Mouse (Mus musculus): Measurements from ENCODE around the gene Zdhhc1.

DNA sequence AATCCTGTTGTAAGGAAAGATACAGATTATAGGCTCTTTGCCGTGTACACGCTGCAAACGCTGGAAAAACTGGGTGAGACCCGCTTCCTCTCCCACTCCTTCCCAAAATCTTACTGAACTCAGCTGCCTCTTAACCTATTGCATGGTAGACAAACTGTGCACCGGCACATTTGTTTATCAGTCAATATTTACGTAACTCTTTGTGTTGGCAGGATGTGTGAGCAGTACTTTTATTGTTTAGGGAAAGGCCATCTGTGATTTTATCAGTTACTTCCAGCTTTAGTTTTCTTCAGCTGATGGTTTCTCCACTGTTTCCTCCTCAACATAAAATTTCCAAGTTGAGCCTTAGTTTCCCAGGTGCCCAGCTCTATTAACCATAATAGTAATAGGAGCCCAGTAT lies 69.8 kb downstream of the Zdhhc1 start:
- TF ChIP-seq CTCF (conservative IDR thresholded peaks at IDR 0.05; ENCODE audit: low read length) (no peak), POU5F1 (IDR thresholded peaks at IDR 0.05; ENCODE audit: borderline replicate concordance, low read length) (no peak), NANOG (IDR thresholded peaks at IDR 0.05; ENCODE audit: borderline replicate concordance, low read length) (no peak)

Data from E14TG2a.4 (cell line).